Mouse (Mus musculus) embryo, embryonic 10.5 days (tissue): ENCODE data around the gene Zfp473.
"Not testable (repeated sequence)": the region's sequence is repeated elsewhere in the genome, so short reads cannot be mapped to it uniquely, and the experiment has no call there.

Experiments used
- DNase-seq: peaks from one replicate; pipeline ENCODE4 v3.0.0-alpha.2; 2015; ENCODE audit warnings: low spot score

Gene Zfp473

GRCm38 (mm10) chr7:44750950-44751349, at the start of gene Zfp473:
TSS of gene Zfp473 (minus strand) at chr7:44751050.
- not testable (repeated sequence) for DNase-seq

- DNase-seq = no peak
Observed at GRCm38 (mm10) chr7:44792781-44793180, 41.9 kb upstream of the Zfp473 start.

GRCm38 (mm10) chr7:44790066-44790465, 39.2 kb upstream of the Zfp473 start:
- DNase-seq = no peak

- no peak for DNase-seq
Observed at GRCm38 (mm10) chr7:44789531-44789930, 38.7 kb upstream of the Zfp473 start.

GRCm38 (mm10) chr7:44780101-44780500, 29.3 kb upstream of the Zfp473 start:
- no peak for DNase-seq

GRCm38 (mm10) chr7:44776849-44777498, 26.1 kb upstream of the Zfp473 start:
- DNase-seq = no peak

- DNase-seq = no peak
Observed at GRCm38 (mm10) chr7:44772591-44773204, 21.8 kb upstream of the Zfp473 start.

GRCm38 (mm10) chr7:44770046-44770578, 19.3 kb upstream of the Zfp473 start:
- peak; percentile 91 for DNase-seq

GRCm38 (mm10) chr7:44768129-44768528, 17.3 kb upstream of the Zfp473 start:
- DNase-seq = no peak

GRCm38 (mm10) chr7:44760366-44760765, 9.5 kb upstream of the Zfp473 start:
- DNase-seq = no peak

GRCm38 (mm10) chr7:44757164-44757563, 6.3 kb upstream of the Zfp473 start:
- no peak for DNase-seq

- peak; percentile 98 for DNase-seq
Observed at GRCm38 (mm10) chr7:44748101-44749044, 2.5 kb downstream of the Zfp473 start, which contains the start of gene Vrk3. TSS of gene Vrk3 (plus strand) at chr7:44748413.

GRCm38 (mm10) chr7:44747115-44747514, 3.7 kb downstream of the Zfp473 start:
- DNase-seq = no peak

GRCm38 (mm10) chr7:44745076-44745475, 5.8 kb downstream of the Zfp473 start:
- DNase-seq = peak; percentile 89

GRCm38 (mm10) chr7:44744270-44744669, 6.6 kb downstream of the Zfp473 start:
- DNase-seq = no peak

GRCm38 (mm10) chr7:44741361-44741760, 9.5 kb downstream of the Zfp473 start:
- no peak for DNase-seq

GRCm38 (mm10) chr7:44733723-44734122, 17.1 kb downstream of the Zfp473 start:
- no peak for DNase-seq

- DNase-seq = no peak
Observed at GRCm38 (mm10) chr7:44728082-44728975, 22.5 kb downstream of the Zfp473 start.

- DNase-seq = no peak
Observed at GRCm38 (mm10) chr7:44727151-44727550, 23.7 kb downstream of the Zfp473 start.

GRCm38 (mm10) chr7:44726343-44726742, 24.5 kb downstream of the Zfp473 start:
- DNase-seq = no peak

- DNase-seq = peak; percentile 32
Observed at GRCm38 (mm10) chr7:44724316-44724715, 26.5 kb downstream of the Zfp473 start.
